Mouse (Mus musculus) induced T-regulatory cell, adult 2 months (primary cell): ENCODE measurements around the gene Palb2.

Source experiments
- DNase-seq: peaks from one replicate; pipeline ENCODE4 v3.0.0-alpha.2; 2012; ENCODE audit warnings: low read depth

Palb2 gene

GRCm38 (mm10) chr7:122132497-122133337, at the start of gene Palb2, which contains the start of gene Dctn5:
Gene Palb2 (minus strand): TSS chr7:122132985.
Gene Dctn5 (plus strand): TSS chr7:122133041.
- DNase-seq: peak; percentile 99

- DNase-seq: no peak
Measured at GRCm38 (mm10) chr7:122180720-122181119, 47.9 kb upstream of the Palb2 start.

GRCm38 (mm10) chr7:122171613-122172012, 38.8 kb upstream of the Palb2 start:
- no peak for DNase-seq

GRCm38 (mm10) chr7:122170705-122171104, 37.9 kb upstream of the Palb2 start:
- no peak for DNase-seq

- no peak for DNase-seq
Measured at GRCm38 (mm10) chr7:122167203-122167602, 34.4 kb upstream of the Palb2 start.

GRCm38 (mm10) chr7:122163766-122164165, 31.0 kb upstream of the Palb2 start:
- DNase-seq: no peak

GRCm38 (mm10) chr7:122160037-122160436, 27.3 kb upstream of the Palb2 start:
- DNase-seq: peak; percentile 49

GRCm38 (mm10) chr7:122158915-122159902, 26.4 kb upstream of the Palb2 start, which contains the start of gene Plk1:
Gene Plk1 (plus strand): TSS chr7:122159439.
- peak; percentile 89 for DNase-seq

GRCm38 (mm10) chr7:122158488-122158887, 25.7 kb upstream of the Palb2 start:
- DNase-seq: no peak

- DNase-seq: no peak
Measured at GRCm38 (mm10) chr7:122152473-122152872, 19.7 kb upstream of the Palb2 start.

GRCm38 (mm10) chr7:122140991-122141390, 8.2 kb upstream of the Palb2 start:
- DNase-seq: no peak

- no peak for DNase-seq
Measured at GRCm38 (mm10) chr7:122138190-122138589, 5.4 kb upstream of the Palb2 start.

- no peak for DNase-seq
Measured at GRCm38 (mm10) chr7:122137071-122137470, 4.3 kb upstream of the Palb2 start.

- DNase-seq: peak; percentile 73
Measured at GRCm38 (mm10) chr7:122135070-122135469, 2.3 kb upstream of the Palb2 start.

- no peak for DNase-seq
Measured at GRCm38 (mm10) chr7:122133338-122133625, 497 bp upstream of the Palb2 start.

GRCm38 (mm10) chr7:122131834-122132233, 951 bp downstream of the Palb2 start:
- DNase-seq: peak; percentile 27

- DNase-seq: no peak
Measured at GRCm38 (mm10) chr7:122126946-122127345, 5.8 kb downstream of the Palb2 start.

GRCm38 (mm10) chr7:122125636-122126035, 7.1 kb downstream of the Palb2 start:
- no peak for DNase-seq

- DNase-seq: no peak
Measured at GRCm38 (mm10) chr7:122123518-122123917, 9.3 kb downstream of the Palb2 start.

GRCm38 (mm10) chr7:122108206-122108605, 24.6 kb downstream of the Palb2 start:
- DNase-seq: no peak

GRCm38 (mm10) chr7:122101747-122102244, 31.0 kb downstream of the Palb2 start, which contains the start of gene Ndufab1:
Gene Ndufab1 (minus strand): TSS chr7:122101886.
- peak; percentile 92 for DNase-seq

- peak; percentile 53 for DNase-seq
Measured at GRCm38 (mm10) chr7:122101014-122101746, 31.6 kb downstream of the Palb2 start.
